Mouse (Mus musculus) lung, postnatal 0 days (tissue): ENCODE measurements at regions not wholly inside any gene's neighbourhood (a gene's known extent, or its start where the extent isn't known, plus 50 kb on each side); places are given as distances from the start of the nearest gene placed in this dataset.

Source experiments
- CTCF ChIP-seq: IDR thresholded peaks from 2 replicates; pipeline ENCODE4 v1.5.1; 2016; ENCODE audit warnings: antibody characterized with exemption, mild to moderate bottlenecking
- EP300 ChIP-seq: IDR thresholded peaks from 2 replicates; pipeline ENCODE4 v1.6.1; 2016; ENCODE audit warnings: antibody characterized with exemption, mild to moderate bottlenecking, control low read depth

- TF ChIP-seq EP300 (no peak), CTCF (no peak)
Observed at GRCm38 (mm10) chrX:99544410-99544809, 73.3 kb upstream of the Pja1 start.
